Mouse (Mus musculus) midbrain, embryonic 10.5 days (tissue): ENCODE measurements around the gene St6galnac3. TPM values are rescaled to one million over a fixed set of nuclear protein-coding genes. Genes with fewer than 3 reads are reported as not detected.

Source experiments
- DNase-seq: peaks from one replicate; pipeline ENCODE4 v3.0.0-alpha.2; 2017; ENCODE audit warnings: low spot score
- H3K27ac ChIP-seq: fragments of 300-500 bp; sonication (generic); replicated peaks from 2 replicates; pipeline ENCODE4 v1.5.1; 2016; ENCODE audit warnings: mild to moderate bottlenecking
- H3K27me3 ChIP-seq: fragments of 300-500 bp; sonication (generic); 2 replicates; pipeline ENCODE4 v1.6.1; 2016; ENCODE audit warnings: low read depth, mild to moderate bottlenecking; ENCODE audit not compliant: poor library complexity, severe bottlenecking
- H3K36me3 ChIP-seq: fragments of 300-500 bp; sonication (generic); 2 replicates; pipeline ENCODE4 v1.6.1; 2016; ENCODE audit warnings: mild to moderate bottlenecking, moderate library complexity
- H3K4me1 ChIP-seq: fragments of 300-500 bp; sonication (generic); 2 replicates; pipeline ENCODE4 v1.6.1; 2016
- H3K4me3 ChIP-seq: fragments of 300-500 bp; sonication (generic); 2 replicates; pipeline ENCODE4 v1.5.1; 2016; ENCODE audit warnings: mild to moderate bottlenecking, moderate library complexity
- H3K9me3 ChIP-seq: fragments of 300-500 bp; sonication (generic); replicated peaks from 2 replicates; pipeline ENCODE4 v1.6.1; 2016; ENCODE audit warnings: mild to moderate bottlenecking
- WGBS: fragments of 180-500 bp; shearing (Covaris S2); methylation state at CpG from one replicate; pipeline ENCODE4 v1.1.7; 2016; 5-methylcytosine and 5-hydroxymethylcytosine counted together
- polyA plus RNA-seq: library from polyadenylated mRNA; unstranded; fragments of >200 nt; fragmentation: Nextera tagmentation; extraction: Ambion mirVana; gene quantifications from 2 replicates; pipeline ENCODE4 v1.2.1, GENCODE M21; 2016

St6galnac3 gene
- polyA plus RNA-seq, 1 experiment from 2014 or later = 33.6 TPM

DNA sequence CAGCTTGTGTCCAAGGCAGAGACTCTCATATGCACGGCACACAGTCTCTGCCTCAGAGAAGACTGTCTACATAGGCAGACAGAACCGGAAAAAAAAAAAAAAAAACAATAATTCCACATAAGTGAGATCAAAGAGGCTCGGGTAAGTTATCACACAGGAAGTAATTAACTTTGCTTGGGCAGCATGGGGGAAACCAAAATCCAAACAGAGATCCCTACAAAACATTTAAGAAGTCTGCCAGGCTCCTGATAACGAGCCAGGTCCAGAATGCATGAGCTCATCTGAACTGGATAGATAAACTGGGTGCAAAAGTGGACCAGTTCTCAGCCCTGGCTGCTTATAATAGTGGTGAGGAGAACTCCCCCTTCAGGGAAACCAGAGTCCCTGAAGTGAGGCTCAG is 484.6 kb downstream of the St6galnac3 start:
- Histone ChIP-seq H3K4me3 (no peak overlapping the region), H3K36me3 (no peaks in the 10 kb centered on the region), H3K4me1 (peaks cover 7% of the 10 kb centered on the region; the same call in 1 of the 2 replicates), H3K9me3 (no peaks in the 10 kb centered on the region), H3K27me3 (no peaks in the 10 kb centered on the region), H3K27ac (no peak overlapping the region)
- DNase-seq = no peak
- WGBS = 69% methylated on average over 4 of the region's 4 CpGs

DNA sequence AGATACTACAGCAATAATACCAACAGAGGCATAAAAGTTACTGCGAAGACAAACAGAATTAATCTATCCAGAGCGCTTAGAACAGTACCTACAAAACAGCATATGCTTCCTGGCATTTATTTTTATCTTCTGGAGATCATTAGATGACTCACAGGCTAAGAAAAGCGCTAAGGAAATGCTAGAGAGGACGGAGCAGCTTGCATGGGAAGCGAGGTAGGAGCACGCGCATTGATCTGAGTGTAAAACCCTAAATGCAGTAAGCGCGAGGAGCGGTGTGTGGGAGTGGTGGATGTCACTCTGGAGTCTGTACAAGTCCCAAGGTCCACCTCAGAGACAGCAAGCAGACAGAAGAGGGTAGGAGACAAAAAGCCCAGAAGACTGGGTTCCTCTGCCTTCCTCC is 486.6 kb downstream of the St6galnac3 start:
- Histone ChIP-seq H3K36me3 (no peaks in the 10 kb centered on the region), H3K9me3 (no peaks in the 10 kb centered on the region), H3K4me3 (no peak overlapping the region), H3K4me1 (peaks cover 12% of the 10 kb centered on the region), H3K27me3 (no peaks in the 10 kb centered on the region), H3K27ac (no peak overlapping the region)
- WGBS = 89% methylated on average over 10 of the region's 10 CpGs
- DNase-seq = no peak

DNA sequence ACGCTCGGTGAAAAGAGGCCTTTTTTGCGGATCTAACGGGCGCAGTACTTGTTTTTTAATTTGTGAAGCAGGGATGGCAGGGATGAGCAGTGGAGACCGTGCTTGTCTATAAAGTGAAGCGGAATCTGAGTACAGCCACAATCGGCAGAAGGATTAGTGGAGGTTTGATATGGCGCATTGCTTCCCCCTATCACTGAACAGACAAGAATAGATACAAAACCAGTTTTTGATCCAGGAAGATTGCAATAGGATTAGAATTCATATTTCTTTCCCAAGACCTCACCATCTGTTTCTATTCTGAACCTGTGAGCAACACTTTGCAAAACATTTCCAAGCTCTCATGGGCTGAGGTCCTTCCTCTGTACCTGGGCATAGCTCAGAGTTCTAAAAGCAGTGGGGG is 488.7 kb downstream of the St6galnac3 start:
- Histone ChIP-seq H3K27me3 (no peaks in the 10 kb centered on the region), H3K4me3 (no peak overlapping the region), H3K27ac (no peak overlapping the region), H3K36me3 (no peaks in the 10 kb centered on the region), H3K4me1 (peaks cover 5% of the 10 kb centered on the region; the same call in 1 of the 2 replicates), H3K9me3 (no peaks in the 10 kb centered on the region)
- no peak for DNase-seq
- WGBS = 90% methylated on average over 9 of the region's 9 CpGs

DNA sequence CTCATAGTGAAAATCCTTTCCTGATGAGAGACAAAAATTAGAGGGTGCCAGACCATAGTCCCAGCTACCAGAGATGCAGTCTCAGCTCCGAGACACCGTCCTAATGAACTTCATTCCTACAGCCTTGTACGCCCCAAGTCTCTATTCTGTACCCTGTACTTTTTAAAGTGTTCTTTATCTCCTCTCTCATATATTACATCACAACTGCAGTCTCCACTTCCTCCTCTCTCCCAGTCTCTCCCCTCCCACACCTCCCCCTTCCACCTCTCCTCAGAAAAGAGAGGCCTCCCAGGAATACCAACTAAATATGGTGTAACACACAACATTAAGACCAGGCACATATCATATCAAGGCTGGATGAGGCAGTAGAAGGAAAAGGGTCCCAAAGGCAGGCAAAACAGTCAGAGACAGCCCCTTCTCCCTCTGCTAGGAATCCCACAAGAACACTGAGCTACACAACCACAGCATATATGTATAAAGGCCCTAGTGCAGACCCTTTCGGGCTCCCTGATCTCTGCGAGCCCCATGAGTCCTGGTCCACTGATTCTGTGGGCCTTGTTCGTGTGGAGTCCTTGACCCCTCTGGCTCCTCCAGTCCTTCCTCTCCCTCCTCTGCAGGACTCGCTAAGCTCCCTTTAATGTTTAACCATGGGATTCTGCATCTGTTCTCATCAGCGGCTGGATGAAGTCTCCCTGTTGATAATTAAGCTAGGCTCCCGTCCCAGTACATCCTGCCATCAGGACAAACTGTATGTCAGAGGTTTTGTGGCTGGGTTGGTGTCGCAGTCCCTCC is 502.2 kb downstream of the St6galnac3 start:
- no peak for DNase-seq
- Histone ChIP-seq H3K4me1 (peaks cover 3% of the 10 kb centered on the region; the same call in 1 of the 2 replicates), H3K27me3 (no peaks in the 10 kb centered on the region), H3K4me3 (no peak overlapping the region), H3K9me3 (no peaks in the 10 kb centered on the region), H3K36me3 (no peaks in the 10 kb centered on the region), H3K27ac (no peak overlapping the region)
- WGBS = 92% methylated on average over 10 of the region's 10 CpGs

DNA sequence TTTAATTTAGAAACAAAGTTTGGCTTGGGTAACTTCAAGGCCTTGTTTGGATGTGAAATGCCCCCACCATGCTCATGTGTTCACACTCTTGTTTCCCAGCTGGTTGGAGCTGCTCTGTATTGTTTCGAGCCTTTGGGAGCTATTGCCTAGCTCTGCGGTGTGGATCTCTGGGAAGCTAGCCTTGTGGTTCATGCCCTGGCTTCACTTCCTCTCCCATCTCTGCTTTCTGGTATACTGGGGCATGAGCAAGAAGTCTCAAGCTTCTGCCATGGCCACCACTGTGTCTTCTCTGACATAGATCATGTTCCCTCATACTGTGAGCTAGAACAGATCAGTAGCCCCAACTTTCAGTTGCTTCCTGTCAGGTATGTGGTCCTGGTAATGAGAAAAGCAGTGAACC is 505.6 kb downstream of the St6galnac3 start:
- H3K36me3 ChIP-seq = no peaks in the 10 kb centered on the region
- no peak overlapping the region for H3K27ac ChIP-seq
- H3K4me1 ChIP-seq = peaks cover 3% of the 10 kb centered on the region; the same call in 1 of the 2 replicates
- WGBS = 91% methylated on average over 2 of the region's 2 CpGs
- DNase-seq = no peak
- peaks cover 6% of the 10 kb centered on the region; the same call in 1 of the 2 replicates for H3K9me3 ChIP-seq
- no peak overlapping the region for H3K4me3 ChIP-seq
- H3K27me3 ChIP-seq = no peaks in the 10 kb centered on the region

- Histone ChIP-seq H3K36me3 (no peaks in the 10 kb centered on the region), H3K4me1 (peaks cover under 1% of the 10 kb centered on the region; the same call in 1 of the 2 replicates), H3K27ac (no peak overlapping the region), H3K4me3 (no peak overlapping the region), H3K9me3 (no peaks in the 10 kb centered on the region), H3K27me3 (no peaks in the 10 kb centered on the region)
- WGBS = 80% methylated on average over 2 of the region's 2 CpGs
- DNase-seq = no peak
Observed at GRCm38 (mm10) chr3:153208186-153208585, 516.8 kb downstream of the St6galnac3 start.

DNA sequence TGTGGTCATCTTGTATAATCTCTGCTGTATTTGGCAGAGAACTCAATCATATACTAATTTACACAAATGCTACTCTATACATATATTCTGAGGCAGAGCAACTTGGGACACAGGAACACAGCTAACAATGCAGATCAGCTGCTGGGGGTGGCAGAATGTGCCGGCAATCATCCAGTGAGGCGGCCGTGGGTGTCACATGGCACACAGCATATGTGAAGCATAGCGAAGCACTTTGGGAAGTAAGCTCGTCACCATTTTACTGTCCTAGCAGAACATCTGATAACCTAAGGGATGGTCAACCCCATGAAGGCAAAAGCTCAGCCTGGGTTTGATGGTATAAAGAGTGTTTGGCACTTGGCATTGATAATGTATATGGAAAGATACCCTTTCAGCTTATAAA is 520.9 kb downstream of the St6galnac3 start:
- no peaks in the 10 kb centered on the region for H3K27me3 ChIP-seq
- no peak overlapping the region for H3K27ac ChIP-seq
- no peaks in the 10 kb centered on the region for H3K4me1 ChIP-seq
- DNase-seq = no peak
- no peaks in the 10 kb centered on the region for H3K9me3 ChIP-seq
- H3K4me3 ChIP-seq = no peak overlapping the region
- H3K36me3 ChIP-seq = no peaks in the 10 kb centered on the region
- WGBS = 95% methylated on average over 5 of the region's 5 CpGs

DNA sequence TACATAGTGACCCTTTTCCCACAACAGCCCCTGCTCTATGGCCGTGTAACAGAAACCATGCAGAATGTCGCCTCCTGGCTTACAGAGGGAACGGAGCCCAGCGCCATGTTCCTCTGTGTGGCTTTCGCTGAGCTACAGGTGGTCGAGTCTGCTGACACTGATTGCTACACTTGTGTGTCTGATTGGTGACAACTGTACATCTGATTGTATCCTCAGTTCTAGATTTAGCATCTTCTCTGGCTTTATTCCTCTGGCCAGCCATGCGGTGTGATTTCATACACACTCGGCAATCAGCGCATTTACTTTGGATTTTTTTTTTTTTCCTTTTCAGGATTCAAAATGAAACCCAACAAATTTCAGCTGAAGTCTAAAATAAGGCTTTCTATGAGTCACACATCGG is 523.1 kb downstream of the St6galnac3 start:
- Histone ChIP-seq H3K27ac (no peak overlapping the region), H3K4me3 (no peak overlapping the region), H3K36me3 (no peaks in the 10 kb centered on the region), H3K9me3 (no peaks in the 10 kb centered on the region), H3K4me1 (no peaks in the 10 kb centered on the region), H3K27me3 (no peaks in the 10 kb centered on the region)
- WGBS = 91% methylated on average over 10 of the region's 10 CpGs
- no peak for DNase-seq

- H3K4me1 ChIP-seq = no peaks in the 10 kb centered on the region
Observed at GRCm38 (mm10) chr3:153200801-153201200, 524.2 kb downstream of the St6galnac3 start.

GRCm38 (mm10) chr3:153200076-153200475 is 524.9 kb downstream of the St6galnac3 start:
- no peaks in the 10 kb centered on the region for H3K36me3 ChIP-seq
- no peaks in the 10 kb centered on the region for H3K9me3 ChIP-seq
- H3K27ac ChIP-seq = no peak overlapping the region
- H3K4me1 ChIP-seq = no peaks in the 10 kb centered on the region
- 92% methylated on average over 11 of the region's 11 CpGs for WGBS
- DNase-seq = no peak
- no peaks in the 10 kb centered on the region for H3K27me3 ChIP-seq
- no peak overlapping the region for H3K4me3 ChIP-seq

More at GRCm38 (mm10) chr3:153200801-153201200, 524.2 kb downstream of the St6galnac3 start:
- no peak overlapping the region for H3K27ac ChIP-seq
- 94% methylated on average over 12 of the region's 12 CpGs for WGBS
- no peaks in the 10 kb centered on the region for H3K36me3 ChIP-seq
- no peak for DNase-seq
- no peaks in the 10 kb centered on the region for H3K9me3 ChIP-seq
- H3K4me3 ChIP-seq = no peak overlapping the region
- no peaks in the 10 kb centered on the region for H3K27me3 ChIP-seq

DNA sequence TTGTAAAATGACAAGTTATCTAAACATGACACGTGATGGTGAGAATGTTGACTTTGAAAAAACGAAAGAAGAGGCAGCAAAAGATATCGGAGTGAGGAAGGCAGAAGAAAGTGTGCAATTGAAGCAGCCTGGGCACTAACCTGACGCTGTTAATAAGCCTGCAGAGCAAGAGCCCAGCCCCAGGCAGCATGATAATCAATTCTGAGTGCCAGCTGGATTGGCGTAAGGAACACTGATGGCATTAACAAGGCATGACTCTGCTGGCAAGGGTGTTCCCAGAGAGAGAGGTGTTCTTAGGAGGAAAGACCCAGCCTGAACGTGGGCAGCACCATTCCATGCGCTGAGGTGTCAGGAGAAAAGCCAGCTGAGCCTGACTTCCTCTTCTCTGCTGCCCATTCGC is 525.7 kb downstream of the St6galnac3 start:
- no peak overlapping the region for H3K27ac ChIP-seq
- H3K27me3 ChIP-seq = no peaks in the 10 kb centered on the region
- H3K36me3 ChIP-seq = no peaks in the 10 kb centered on the region
- H3K9me3 ChIP-seq = no peaks in the 10 kb centered on the region
- no peaks in the 10 kb centered on the region for H3K4me1 ChIP-seq
- WGBS = 90% methylated on average over 8 of the region's 8 CpGs
- no peak overlapping the region for H3K4me3 ChIP-seq
- DNase-seq = no peak

GRCm38 (mm10) chr3:153198514-153198913 is 526.5 kb downstream of the St6galnac3 start:
- Histone ChIP-seq H3K4me1 (no peaks in the 10 kb centered on the region), H3K27me3 (no peaks in the 10 kb centered on the region), H3K27ac (no peak overlapping the region), H3K9me3 (no peaks in the 10 kb centered on the region), H3K4me3 (no peak overlapping the region), H3K36me3 (no peaks in the 10 kb centered on the region)
- WGBS = 81% methylated on average over 4 of the region's 4 CpGs
- no peak for DNase-seq

DNA sequence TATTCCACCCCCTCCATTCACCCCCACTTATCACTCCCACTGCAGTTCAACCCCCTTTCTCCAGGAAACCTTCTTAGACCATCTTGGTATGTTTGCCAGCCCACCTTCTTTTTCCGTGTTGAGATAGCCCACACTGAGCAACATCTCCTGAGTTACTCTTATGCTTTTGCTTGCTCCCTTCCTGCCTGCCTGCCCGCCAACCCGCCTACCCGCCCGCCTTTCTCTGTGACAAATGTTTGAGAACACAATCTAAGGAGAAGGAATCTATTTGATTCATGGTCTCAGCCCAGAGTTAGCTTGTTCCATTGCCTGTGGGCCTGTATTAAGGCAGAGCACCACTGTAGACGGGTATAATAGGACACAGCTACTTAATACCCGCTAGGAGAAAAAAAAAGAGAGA is 531.9 kb downstream of the St6galnac3 start:
- no peak for DNase-seq
- WGBS = 82% methylated on average over 7 of the region's 7 CpGs
- H3K9me3 ChIP-seq = no peaks in the 10 kb centered on the region

More for the DNA sequence above, 531.9 kb downstream of the St6galnac3 start:
- peaks cover 4% of the 10 kb centered on the region; the same call in 1 of the 2 replicates for H3K4me1 ChIP-seq
- no peak overlapping the region for H3K4me3 ChIP-seq
- H3K27ac ChIP-seq = no peak overlapping the region
- H3K36me3 ChIP-seq = no peaks in the 10 kb centered on the region
- H3K27me3 ChIP-seq = no peaks in the 10 kb centered on the region
